Mouse (Mus musculus): ENCODE data around the gene Kidins220. TPM values are rescaled to one million over a fixed set of nuclear protein-coding genes. Genes with fewer than 3 reads are reported as not detected.

Gene Kidins220
- polyA plus RNA-seq, 1 experiment from 2014 or later = 14.3 TPM

- WGBS = 94% methylated on average over 2 of the region's 2 CpGs
- H3K27me3 ChIP-seq (ENCODE audit: low read depth, poor library complexity, severe bottlenecking) = no peaks in the 10 kb centered on the region
- no peak for DNase-seq (ENCODE audit: low spot score)
- no peak overlapping the region for H3K27ac ChIP-seq
- H3K4me3 ChIP-seq = no peak overlapping the region
- H3K4me1 ChIP-seq = peaks cover 6% of the 10 kb centered on the region; the same call in 1 of the 2 replicates
- no peaks in the 10 kb centered on the region for H3K36me3 ChIP-seq
- no peaks in the 10 kb centered on the region for H3K9me3 ChIP-seq (replicated peaks)
Observed at GRCm38 (mm10) chr12:25044056-25044455, 69.3 kb downstream of the Kidins220 start.

GRCm38 (mm10) chr12:25044579-25044978 lies 69.9 kb downstream of the Kidins220 start:
- H3K9me3 ChIP-seq (replicated peaks) = no peaks in the 10 kb centered on the region
- 83% methylated on average over 4 of the region's 4 CpGs for WGBS

DNA sequence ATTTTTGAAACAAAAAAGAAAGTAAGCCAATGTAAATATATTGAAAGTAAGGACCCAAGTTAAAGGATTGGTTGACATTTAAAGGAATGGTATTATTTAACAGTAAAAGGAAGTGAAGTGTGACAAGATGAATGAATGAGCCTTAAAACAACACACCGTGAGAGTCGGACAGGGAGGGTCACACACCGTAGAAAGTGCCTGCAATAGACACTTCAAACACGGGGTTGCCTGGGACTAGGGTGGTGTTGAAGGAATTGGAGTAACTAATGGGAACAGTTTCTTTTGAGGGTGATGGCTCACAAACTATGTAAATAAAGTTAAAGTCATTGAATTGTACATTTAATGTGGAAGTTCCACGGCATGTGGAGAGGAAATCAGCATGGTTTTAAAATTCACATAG lies 74.5 kb downstream of the Kidins220 start:
- H3K27ac ChIP-seq = no peak overlapping the region
- no peaks in the 10 kb centered on the region for H3K27me3 ChIP-seq (ENCODE audit: low read depth, poor library complexity, severe bottlenecking)
- H3K9me3 ChIP-seq (replicated peaks) = no peaks in the 10 kb centered on the region
- no peak overlapping the region for H3K4me3 ChIP-seq
- 63% methylated on average over 5 of the region's 5 CpGs for WGBS
- H3K36me3 ChIP-seq = peaks cover 14% of the 10 kb centered on the region
- H3K4me1 ChIP-seq = 0 out of 2 replicates have a peak, but pooled peaks cover under 1% of the 10 kb centered on the region
- DNase-seq (ENCODE audit: low spot score) = no peak

More at GRCm38 (mm10) chr12:25044579-25044978, 69.9 kb downstream of the Kidins220 start:
- no peaks in the 10 kb centered on the region for H3K36me3 ChIP-seq
- peaks cover 6% of the 10 kb centered on the region; the same call in 1 of the 2 replicates for H3K4me1 ChIP-seq
- no peak overlapping the region for H3K4me3 ChIP-seq
- DNase-seq (ENCODE audit: low spot score) = no peak
- no peak overlapping the region for H3K27ac ChIP-seq
- H3K27me3 ChIP-seq (ENCODE audit: low read depth, poor library complexity, severe bottlenecking) = no peaks in the 10 kb centered on the region

DNA sequence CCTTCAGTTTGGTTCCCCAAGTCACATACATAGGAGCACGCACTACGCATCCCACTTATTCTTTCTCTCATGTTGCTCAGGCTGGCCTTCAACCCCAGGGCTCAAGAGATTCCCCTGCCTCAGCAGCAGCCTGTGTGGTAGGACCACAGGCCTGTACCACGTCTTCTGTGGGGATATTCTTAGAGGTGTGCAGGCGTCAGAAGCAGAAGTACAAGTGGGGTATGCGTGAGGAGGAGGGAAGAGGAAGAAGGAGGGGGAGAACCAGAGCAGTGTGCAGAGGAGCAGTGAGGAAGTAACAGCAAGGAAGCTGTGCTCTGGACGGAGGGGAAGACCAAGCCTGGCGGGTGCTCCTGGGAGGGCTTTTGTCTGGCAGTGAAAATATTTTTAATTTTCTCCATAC lies 79.8 kb downstream of the Kidins220 start:
- H3K9me3 ChIP-seq (replicated peaks) = no peaks in the 10 kb centered on the region
- WGBS = 88% methylated on average over 7 of the region's 7 CpGs
- no peaks in the 10 kb centered on the region for H3K4me1 ChIP-seq
- peaks cover 38% of the 10 kb centered on the region for H3K36me3 ChIP-seq
- DNase-seq (ENCODE audit: low spot score) = no peak
- H3K4me3 ChIP-seq = no peak overlapping the region
- H3K27ac ChIP-seq = no peak overlapping the region
- H3K27me3 ChIP-seq (ENCODE audit: low read depth, poor library complexity, severe bottlenecking) = no peaks in the 10 kb centered on the region

GRCm38 (mm10) chr12:25054963-25055362 lies 80.2 kb downstream of the Kidins220 start:
- H3K4me1 ChIP-seq = no peaks in the 10 kb centered on the region
- no peaks in the 10 kb centered on the region for H3K27me3 ChIP-seq (ENCODE audit: low read depth, poor library complexity, severe bottlenecking)
- 67% methylated on average over 4 of the region's 4 CpGs for WGBS
- no peak overlapping the region for H3K4me3 ChIP-seq
- no peaks in the 10 kb centered on the region for H3K9me3 ChIP-seq (replicated peaks)
- DNase-seq (ENCODE audit: low spot score) = no peak
- H3K27ac ChIP-seq = no peak overlapping the region
- peaks cover 38% of the 10 kb centered on the region for H3K36me3 ChIP-seq

DNA sequence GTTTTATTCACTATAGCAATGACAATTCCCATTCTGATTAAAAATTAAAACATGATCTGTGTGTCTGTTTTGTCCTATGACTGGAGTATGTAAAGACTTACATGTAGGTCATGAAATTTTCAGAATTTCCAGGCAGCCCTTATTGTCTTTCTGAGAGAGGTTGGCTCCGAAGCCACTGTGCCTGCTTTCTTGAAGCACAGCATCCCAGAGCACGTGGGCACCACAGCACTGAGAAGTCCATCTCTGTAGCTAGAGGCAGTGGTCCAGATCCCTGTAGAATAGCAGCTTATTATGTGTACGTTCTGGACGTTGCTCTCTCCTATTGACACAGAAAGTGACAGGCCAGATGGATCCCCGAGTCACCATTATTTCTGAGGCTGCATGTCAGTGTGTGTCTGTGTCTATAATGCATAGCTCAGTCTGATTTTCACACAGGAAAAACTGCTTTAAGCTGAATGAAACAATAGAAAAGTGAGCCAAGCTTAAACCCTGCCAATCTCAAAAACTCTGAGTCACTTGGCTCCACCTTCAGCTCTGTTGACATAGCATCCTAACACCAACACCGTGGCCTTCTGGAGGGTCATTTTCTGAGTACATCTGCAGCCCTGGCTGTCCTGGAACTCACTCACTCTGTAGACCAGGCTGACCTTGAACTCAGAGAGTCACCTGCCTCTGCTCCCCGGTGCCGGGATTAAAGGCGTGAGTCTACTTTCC lies 84.9 kb downstream of the Kidins220 start:
- Histone ChIP-seq H3K27ac (no peak overlapping the region), H3K9me3 (replicated peaks) (no peaks in the 10 kb centered on the region), H3K27me3 (ENCODE audit: low read depth, poor library complexity, severe bottlenecking) (no peaks in the 10 kb centered on the region), H3K36me3 (peaks cover 20% of the 10 kb centered on the region), H3K4me3 (no peak overlapping the region), H3K4me1 (no peaks in the 10 kb centered on the region)
- DNase-seq (ENCODE audit: low spot score) = no peak
- WGBS = 88% methylated on average over 9 of the region's 9 CpGs

DNA sequence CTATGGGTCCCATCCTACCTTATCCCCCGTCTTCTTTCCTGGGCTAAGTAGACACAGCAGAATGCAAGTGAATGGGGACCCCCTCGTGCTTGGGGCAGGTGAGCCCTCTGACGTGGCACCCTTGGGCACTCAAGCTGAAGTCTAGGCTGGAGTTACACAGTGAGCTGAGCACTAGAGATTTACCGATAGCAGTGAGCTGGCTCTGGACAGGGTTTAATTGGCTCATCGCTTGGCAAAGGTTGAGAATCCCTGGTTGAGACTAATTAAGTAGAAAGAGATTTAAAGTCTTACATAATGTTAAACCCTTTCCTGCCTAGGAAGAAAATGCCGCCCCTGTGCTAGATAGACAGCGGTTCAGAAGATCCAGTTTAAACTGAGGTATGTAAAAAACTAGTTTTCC lies 86.2 kb downstream of the Kidins220 start:
- Histone ChIP-seq H3K9me3 (replicated peaks) (no peaks in the 10 kb centered on the region), H3K4me1 (no peaks in the 10 kb centered on the region), H3K27ac (no peak overlapping the region), H3K36me3 (peaks cover 18% of the 10 kb centered on the region), H3K4me3 (no peak overlapping the region), H3K27me3 (ENCODE audit: low read depth, poor library complexity, severe bottlenecking) (no peaks in the 10 kb centered on the region)
- WGBS = 86% methylated on average over 7 of the region's 7 CpGs
- DNase-seq (ENCODE audit: low spot score) = no peak

DNA sequence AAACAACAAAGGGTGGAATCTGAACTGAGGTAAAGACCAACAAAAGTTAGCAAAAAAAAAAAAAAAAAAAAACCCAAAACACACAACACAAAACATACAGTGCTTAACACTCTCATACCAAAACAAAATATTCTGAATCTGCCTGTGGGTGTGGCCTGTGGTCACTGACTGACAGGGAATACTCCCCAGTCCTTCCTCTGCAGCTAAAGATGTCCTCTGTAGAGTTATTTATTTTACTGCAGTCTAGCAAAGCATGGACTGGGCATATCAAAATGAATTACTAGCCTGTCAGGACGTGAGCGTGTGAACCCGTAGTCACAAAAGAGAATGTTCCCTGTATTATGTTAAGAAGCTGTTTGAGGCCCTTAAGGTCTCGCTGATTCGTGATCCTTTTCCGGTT lies 87.5 kb downstream of the Kidins220 start:
- H3K4me3 ChIP-seq = no peak overlapping the region
- H3K9me3 ChIP-seq (replicated peaks) = no peaks in the 10 kb centered on the region
- no peaks in the 10 kb centered on the region for H3K27me3 ChIP-seq (ENCODE audit: low read depth, poor library complexity, severe bottlenecking)
- H3K36me3 ChIP-seq = peaks cover 9% of the 10 kb centered on the region
- DNase-seq (ENCODE audit: low spot score) = no peak
- H3K27ac ChIP-seq = no peak overlapping the region
- H3K4me1 ChIP-seq = no peaks in the 10 kb centered on the region
- 81% methylated on average over 6 of the region's 6 CpGs for WGBS

DNA sequence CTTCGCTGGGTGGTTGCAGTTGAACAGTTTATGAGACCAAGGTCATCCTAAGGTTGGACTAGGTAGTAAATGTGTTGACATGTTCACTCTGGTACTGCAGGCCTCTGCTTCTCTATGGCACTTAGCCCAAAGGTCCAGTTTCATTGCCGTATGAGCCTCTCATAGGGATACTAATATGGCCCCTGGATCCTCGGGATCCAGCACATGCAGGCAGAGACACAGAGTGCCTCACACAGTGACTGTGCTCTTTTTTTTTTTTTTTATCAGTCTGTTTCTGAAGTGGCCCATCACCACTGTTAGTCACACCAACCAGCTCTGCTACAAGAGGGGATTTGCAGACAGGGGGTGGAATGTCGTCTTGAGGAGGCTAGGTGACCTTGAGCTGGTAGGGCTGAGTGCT lies 98.6 kb downstream of the Kidins220 start:
- Histone ChIP-seq H3K4me3 (no peak overlapping the region), H3K36me3 (no peaks in the 10 kb centered on the region), H3K27ac (no peak overlapping the region), H3K27me3 (ENCODE audit: low read depth, poor library complexity, severe bottlenecking) (no peaks in the 10 kb centered on the region), H3K4me1 (no peaks in the 10 kb centered on the region), H3K9me3 (replicated peaks) (no peaks in the 10 kb centered on the region)
- DNase-seq (ENCODE audit: low spot score) = no peak
- WGBS = 85% methylated on average over 4 of the region's 4 CpGs

DNA sequence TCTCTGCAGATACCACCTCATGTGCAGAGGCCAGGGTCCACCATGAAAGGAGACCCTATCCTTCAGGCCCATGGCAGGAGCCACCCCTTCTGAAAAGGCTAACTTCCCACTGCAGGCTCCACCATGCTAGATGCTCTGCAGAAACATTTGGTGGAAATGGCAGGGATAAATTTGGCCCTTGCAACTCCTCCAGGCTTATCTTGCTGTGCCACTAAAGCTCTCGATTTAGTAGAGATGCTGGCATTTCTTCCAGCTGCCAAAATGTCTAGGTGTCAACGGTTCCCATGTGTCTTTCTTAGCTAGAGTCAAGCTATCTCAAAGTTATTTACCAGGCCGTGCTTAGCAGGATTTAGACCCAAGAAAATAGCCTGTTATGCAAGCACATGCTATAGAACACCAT lies 99.6 kb downstream of the Kidins220 start:
- Histone ChIP-seq H3K27me3 (ENCODE audit: low read depth, poor library complexity, severe bottlenecking) (no peaks in the 10 kb centered on the region), H3K4me1 (no peaks in the 10 kb centered on the region), H3K36me3 (no peaks in the 10 kb centered on the region), H3K9me3 (replicated peaks) (no peaks in the 10 kb centered on the region), H3K27ac (no peak overlapping the region), H3K4me3 (no peak overlapping the region)
- DNase-seq (ENCODE audit: low spot score) = no peak
- 90% methylated on average over 3 of the region's 3 CpGs for WGBS

DNA sequence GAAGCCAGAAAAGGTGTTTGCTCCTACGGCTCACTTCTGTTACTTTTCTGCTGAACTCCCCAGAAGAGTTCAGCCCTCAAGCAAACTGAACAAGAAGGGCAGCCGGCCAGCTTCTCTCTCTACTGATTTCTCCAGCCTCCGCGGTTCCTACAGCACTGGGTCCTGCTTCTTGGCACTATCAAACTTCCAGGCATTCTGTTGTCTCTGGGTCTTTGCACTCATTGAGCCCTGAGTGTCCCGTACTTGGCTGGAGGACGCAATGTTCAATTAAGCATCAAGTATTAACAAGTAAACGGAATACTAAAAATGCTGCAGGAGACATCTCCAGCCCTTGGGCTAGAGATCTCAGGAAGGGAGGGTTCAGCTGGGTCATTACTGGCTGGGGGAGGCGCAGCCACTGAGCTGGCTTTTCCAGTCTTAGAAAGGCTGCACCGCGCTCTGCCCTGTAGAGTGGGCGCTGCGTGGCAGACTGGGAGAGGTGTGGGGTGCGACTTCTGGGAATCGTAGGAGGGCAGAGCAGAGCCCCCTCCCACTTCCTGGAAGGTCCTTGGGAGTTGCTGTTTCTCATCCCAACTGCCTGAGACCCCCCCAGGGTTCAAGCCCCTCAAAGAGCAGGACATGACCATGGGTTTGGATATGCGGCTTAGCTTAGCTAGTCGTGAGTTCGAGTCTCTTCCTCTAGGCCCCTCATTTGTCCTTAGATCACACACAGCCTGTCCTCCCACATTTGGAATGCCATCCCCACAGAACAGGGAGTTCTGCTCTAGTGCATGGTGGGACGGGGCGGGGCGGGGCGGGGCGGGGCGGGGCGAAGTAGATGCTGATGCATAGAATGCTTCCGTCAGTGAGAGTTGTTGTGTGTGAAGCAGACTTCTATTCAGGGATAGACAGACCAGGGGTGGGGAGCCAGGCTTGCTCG lies 108.8 kb downstream of the Kidins220 start:
- Histone ChIP-seq H3K27me3 (ENCODE audit: low read depth, poor library complexity, severe bottlenecking) (no peaks in the 10 kb centered on the region), H3K9me3 (replicated peaks) (no peaks in the 10 kb centered on the region), H3K4me3 (peak overlapping the region; percentile 32), H3K27ac (peak overlapping the region; percentile 31; the same call in 1 of the 2 replicates), H3K4me1 (peaks cover 24% of the 10 kb centered on the region), H3K36me3 (no peaks in the 10 kb centered on the region)
- no peak for DNase-seq (ENCODE audit: low spot score)
- 37% methylated on average over 26 of the region's 26 CpGs for WGBS

- Histone ChIP-seq H3K4me1 (peaks cover 37% of the 10 kb centered on the region), H3K36me3 (no peaks in the 10 kb centered on the region), H3K27me3 (ENCODE audit: low read depth, poor library complexity, severe bottlenecking) (no peaks in the 10 kb centered on the region), H3K27ac (no peak overlapping the region), H3K9me3 (replicated peaks) (no peaks in the 10 kb centered on the region), H3K4me3 (no peak overlapping the region)
- 57% methylated on average over 4 of the region's 4 CpGs for WGBS
- no peak for DNase-seq (ENCODE audit: low spot score)
Observed at GRCm38 (mm10) chr12:25086966-25087365, 112.2 kb downstream of the Kidins220 start.

DNA sequence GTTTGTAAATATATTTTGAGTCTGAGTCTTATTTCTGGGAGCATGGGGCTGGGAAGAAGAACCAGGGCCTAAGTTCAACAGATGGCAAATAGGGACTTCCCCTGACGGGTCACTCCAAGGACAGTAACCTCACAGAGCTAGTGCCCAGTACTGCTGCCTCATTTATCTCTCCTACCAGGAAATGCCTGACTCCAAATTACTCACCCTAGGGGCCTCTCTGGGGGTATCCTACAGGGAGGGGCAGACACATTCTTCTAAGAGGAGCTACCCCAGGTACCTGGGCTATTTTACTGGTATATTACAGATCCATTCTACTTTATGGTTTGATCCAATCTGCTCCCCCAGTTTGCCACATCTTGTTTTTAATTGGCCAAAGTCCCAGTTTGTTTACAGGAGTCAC lies 114.7 kb downstream of the Kidins220 start:
- Histone ChIP-seq H3K4me1 (peaks cover 39% of the 10 kb centered on the region), H3K4me3 (no peak overlapping the region), H3K36me3 (0 out of 2 replicates have a peak, but pooled peaks cover 3% of the 10 kb centered on the region), H3K9me3 (replicated peaks) (no peaks in the 10 kb centered on the region), H3K27me3 (ENCODE audit: low read depth, poor library complexity, severe bottlenecking) (no peaks in the 10 kb centered on the region), H3K27ac (no peak overlapping the region)
- WGBS = 33% methylated on average over 1 of the region's 1 CpGs
- no peak for DNase-seq (ENCODE audit: low spot score)

Measured in limb, embryonic 10.5 days (tissue).